Mouse (Mus musculus) CH12.LX (cell line): ENCODE measurements around the gene Ube2g1. TPM values are rescaled to one million over a fixed set of nuclear protein-coding genes. Genes with fewer than 3 reads are reported as not detected.

ENCODE experiments used
- DNase-seq: peaks from one replicate; pipeline ENCODE4 v3.0.0-alpha.2; 2013; ENCODE audit errors: extremely low read depth
- H3K27ac ChIP-seq: 2 replicates; pipeline ENCODE4 v1.5.1; 2012; ENCODE audit warnings: low read depth, mild to moderate bottlenecking, control low read depth, moderate library complexity; ENCODE audit not compliant: insufficient read depth
- H3K27me3 ChIP-seq: replicated peaks from 2 replicates; pipeline ENCODE3; 2012; ENCODE audit warnings: inconsistent platforms
- H3K36me3 ChIP-seq, 2 experiments: replicated peaks in 1 of 2; 2 replicates each; pipeline versions ENCODE3 to v1.6.1; 2012; ENCODE audit warnings: inconsistent platforms in 1 of 2, low read length in 1 of 2, mild to moderate bottlenecking in 1 of 2, mixed read lengths in 1 of 2, moderate library complexity in 1 of 2; ENCODE audit not compliant: control insufficient read depth in 1 of 2, insufficient read depth in 1 of 2
- H3K4me1 ChIP-seq, 2 experiments: 2 replicates each; pipeline ENCODE4 v1.6.1; 2012; ENCODE audit warnings: inconsistent platforms in 1 of 2, moderate library complexity in 1 of 2; ENCODE audit not compliant: insufficient read depth in 2 of 2, control insufficient read depth in 1 of 2
- H3K4me2 ChIP-seq: 2 replicates; pipeline ENCODE4 v1.6.1; 2012; ENCODE audit warnings: low read depth, mild to moderate bottlenecking, control low read depth; ENCODE audit not compliant: poor library complexity, insufficient read depth, severe bottlenecking
- H3K4me3 ChIP-seq, 3 experiments: fragments of 150-350 bp in 1 of 3; sonication (generic) in 1 of 3; replicated peaks in 1 of 3; 2 replicates each; pipeline versions ENCODE3 to v1.5.1; 2011 to 2012; ENCODE audit warnings: low read depth in 2 of 3, low read length in 2 of 3, mild to moderate bottlenecking in 2 of 3, moderate library complexity in 2 of 3, control low read depth in 1 of 3, improper control_type of control experiment in 1 of 3, inconsistent platforms in 1 of 3, mixed read lengths in 1 of 3; ENCODE audit not compliant: poor library complexity in 1 of 3
- H3K79me2 ChIP-seq: replicated peaks from 2 replicates; pipeline ENCODE4 v1.6.1; 2012; ENCODE audit warnings: mild to moderate bottlenecking, moderate library complexity; ENCODE audit not compliant: control insufficient read depth, poor library complexity, insufficient read depth, severe bottlenecking; ENCODE audit errors: extremely low read depth
- H3K9ac ChIP-seq: 2 replicates; pipeline ENCODE4 v1.6.1; 2012; ENCODE audit warnings: low read depth, mild to moderate bottlenecking, control low read depth, moderate library complexity; ENCODE audit not compliant: insufficient read depth
- H3K9me3 ChIP-seq: replicated peaks from 2 replicates; pipeline ENCODE3; 2012; ENCODE audit warnings: low read length, inconsistent platforms, mixed read lengths
- CHD1 ChIP-seq: IDR thresholded peaks from 2 replicates; pipeline ENCODE4 v1.6.1; 2012; ENCODE audit warnings: low read depth, low read length, improper control_type of control experiment, inconsistent platforms
- CHD2 ChIP-seq: IDR thresholded peaks from 2 replicates; pipeline ENCODE4 v1.6.1; 2011; ENCODE audit warnings: low read length, improper control_type of control experiment
- E2F4 ChIP-seq: IDR thresholded peaks from 2 replicates; pipeline ENCODE4 v1.6.1; 2011; ENCODE audit warnings: low read depth, low read length, improper control_type of control experiment; ENCODE audit not compliant: insufficient replicate concordance
- ETS1 ChIP-seq: conservative IDR thresholded peaks from 2 replicates; pipeline ENCODE4 v1.6.1; 2012; ENCODE audit warnings: low read depth, mild to moderate bottlenecking, inconsistent platforms, low read length, improper control_type of control experiment, moderate library complexity
- IRF4 ChIP-seq: IDR thresholded peaks from 2 replicates; pipeline ENCODE4 v1.6.1; 2014; ENCODE audit warnings: low read depth, mild to moderate bottlenecking, inconsistent platforms, low read length, improper control_type of control experiment
- KAT2A ChIP-seq: IDR thresholded peaks from 2 replicates; pipeline ENCODE4 v1.6.1; 2012; ENCODE audit warnings: low read length, improper control_type of control experiment, inconsistent platforms; ENCODE audit not compliant: insufficient replicate concordance
- MAFK ChIP-seq: IDR thresholded peaks from 2 replicates; pipeline ENCODE4 v1.6.1; 2011; ENCODE audit warnings: low read length, improper control_type of control experiment; ENCODE audit not compliant: insufficient replicate concordance
- MAZ ChIP-seq: IDR thresholded peaks from 2 replicates; pipeline ENCODE4 v1.6.1; 2012; ENCODE audit warnings: low read depth, mild to moderate bottlenecking, inconsistent platforms, low read length, improper control_type of control experiment, moderate library complexity
- NELFE ChIP-seq: IDR thresholded peaks from 2 replicates; pipeline ENCODE4 v1.6.1; 2011; ENCODE audit warnings: low read depth, low read length, improper control_type of control experiment
- NRF1 ChIP-seq: IDR thresholded peaks from 2 replicates; pipeline ENCODE4 v1.6.1; 2014; ENCODE audit warnings: low read depth, mild to moderate bottlenecking, inconsistent platforms, low read length, improper control_type of control experiment, moderate library complexity
- PAX5 ChIP-seq: IDR thresholded peaks from 2 replicates; pipeline ENCODE4 v1.6.1; 2012; ENCODE audit warnings: low read length, inconsistent platforms, mixed read lengths
- POLR2A ChIP-seq: IDR thresholded peaks from 2 replicates; pipeline ENCODE4 v1.6.1; 2011; ENCODE audit warnings: low read depth, mild to moderate bottlenecking, improper control_type of control experiment, low read length
- SIN3A ChIP-seq: IDR thresholded peaks from 2 replicates; pipeline ENCODE4 v1.6.1; 2012; ENCODE audit warnings: low read length, improper control_type of control experiment, inconsistent platforms
- TBP ChIP-seq: conservative IDR thresholded peaks from 2 replicates; pipeline ENCODE4 v1.6.1; 2011; ENCODE audit warnings: low read depth, low read length, improper control_type of control experiment
- TCF12 ChIP-seq: IDR thresholded peaks from 2 replicates; pipeline ENCODE4 v1.6.1; 2014; ENCODE audit warnings: low read depth, mild to moderate bottlenecking, inconsistent platforms, low read length, improper control_type of control experiment
- UBTF ChIP-seq: IDR thresholded peaks from 2 replicates; pipeline ENCODE4 v1.6.1; 2012; ENCODE audit warnings: low read depth, mild to moderate bottlenecking, inconsistent platforms, low read length, improper control_type of control experiment, moderate library complexity
- USF1 ChIP-seq: IDR thresholded peaks from 2 replicates; pipeline ENCODE4 v1.6.1; 2014; ENCODE audit warnings: low read depth, mild to moderate bottlenecking, inconsistent platforms, low read length, improper control_type of control experiment
- USF2 ChIP-seq: conservative IDR thresholded peaks from 2 replicates; pipeline ENCODE4 v1.6.1; 2011; ENCODE audit warnings: low read depth, low read length, improper control_type of control experiment
- ZKSCAN1 ChIP-seq: IDR thresholded peaks from 2 replicates; pipeline ENCODE4 v1.6.1; 2012; ENCODE audit warnings: low read depth, inconsistent platforms, low read length, improper control_type of control experiment, borderline replicate concordance
- ZNF384 ChIP-seq: IDR thresholded peaks from 2 replicates; pipeline ENCODE4 v1.6.1; 2012; ENCODE audit warnings: low read depth, low read length, improper control_type of control experiment, inconsistent platforms
- dilution Hi-C: fragments of 300-500 bp; cut with MboI; formaldehyde crosslinking; loops from 2 replicates; pipeline ENCODE4 v1.14.3; 2020; ENCODE audit warnings: low sequenced_read_pairs; ENCODE audit not compliant: extremely low pct_unique_long_range_greater_than_20kb, extremely low pct_ligation_motif_present
- in situ Hi-C: fragments of 300-500 bp; cut with MboI; formaldehyde crosslinking; loops from 3 replicates; pipeline ENCODE4 v1.14.3; 2019; ENCODE audit warnings: low sequenced_read_pairs, low pct_ligation_motif_present, low pct_unique_long_range_greater_than_20kb, mixed read lengths
- polyA plus RNA-seq: library from polyadenylated mRNA; unstranded; fragments of >175 nt; gene quantifications from 2 replicates; pipeline ENCODE4 v1.2.1, GENCODE M21; 2012; ENCODE audit warnings: low read depth; ENCODE audit not compliant: insufficient read length
- total RNA-seq, 2 experiments: library from RNA; depleted of rRNA; stranded (reverse); fragments of 300-350 nt in 1 of 2; fragments of >200 nt in 1 of 2; gene quantifications; 2 replicates each; pipeline ENCODE4 v1.2.3; 2012 to 2014

Ube2g1 gene
- total and polyA plus RNA-seq, 3 experiments: 34.5 to 74.4 (median 73.8) TPM

- no peak overlapping the region for H3K9ac ChIP-seq
- no peak for DNase-seq
- H3K4me2 ChIP-seq: no peak overlapping the region
- H3K4me3 ChIP-seq: no peak overlapping the region
- in situ Hi-C loops (no loop called here), dilution Hi-C loops (no loop called here)
- TF ChIP-seq NELFE (no peak), E2F4 (no peak), TBP (no peak), CHD2 (no peak), NRF1 (no peak), MAZ (no peak)
- H3K36me3 ChIP-seq: no peaks in the 10 kb centered on the region
- H3K27ac ChIP-seq: no peak overlapping the region
- H3K27me3 ChIP-seq: no peaks in the 10 kb centered on the region
- peaks cover 12 to 43% of the 10 kb centered on the region in 2 experiments for H3K4me1 ChIP-seq
- no peaks in the 10 kb centered on the region for H3K79me2 ChIP-seq
- no peaks in the 10 kb centered on the region for H3K9me3 ChIP-seq
Observed at GRCm38 (mm10) chr11:72566816-72567338, 40.2 kb upstream of the Ube2g1 start.

- H3K4me1 ChIP-seq: peaks cover 12 to 39% of the 10 kb centered on the region in 2 experiments
- H3K36me3 ChIP-seq: no peaks in the 10 kb centered on the region
- H3K27me3 ChIP-seq: no peaks in the 10 kb centered on the region
- no peak for DNase-seq
- TF ChIP-seq USF1 (no peak), MAZ (0 out of 2 replicates have a peak, but pooled peaks have one; percentile 12)
- H3K27ac ChIP-seq: no peak overlapping the region
- no peak overlapping the region for H3K4me2 ChIP-seq
- H3K9me3 ChIP-seq: no peaks in the 10 kb centered on the region
- H3K79me2 ChIP-seq: no peaks in the 10 kb centered on the region
- in situ Hi-C loops: no loop called here
- no peak overlapping the region for H3K4me3 ChIP-seq
- H3K9ac ChIP-seq: no peak overlapping the region
- dilution Hi-C loops: no loop called here
Observed at GRCm38 (mm10) chr11:72569051-72569450, 38.0 kb upstream of the Ube2g1 start.

GRCm38 (mm10) chr11:72569671-72570318, 37.3 kb upstream of the Ube2g1 start:
- no peak overlapping the region for H3K27ac ChIP-seq
- no peaks in the 10 kb centered on the region for H3K27me3 ChIP-seq
- TF ChIP-seq TBP (no peak), ETS1 (no peak), IRF4 (peak; percentile 57; the same call in 1 of the 2 replicates), KAT2A (no peak), CHD1 (no peak), POLR2A (no peak), PAX5 (no peak), SIN3A (no peak), UBTF (0 out of 2 replicates have a peak, but pooled peaks have one; percentile 21), ZNF384 (no peak), ZKSCAN1 (no peak), TCF12 (no peak), NELFE (no peak), MAFK (no peak), USF2 (no peak), E2F4 (no peak)
- no peaks in the 10 kb centered on the region for H3K36me3 ChIP-seq
- H3K79me2 ChIP-seq: no peaks in the 10 kb centered on the region
- dilution Hi-C loops (no loop called here), in situ Hi-C loops (loop anchor here (5.0 to 10.0 kb wide), 2 partner anchors 158 to 435 kb away; no protein-coding TSS in a partner anchor)
- peak overlapping the region in 1 of 3 experiments; percentile 54 for H3K4me3 ChIP-seq
- no peak for DNase-seq
- H3K4me2 ChIP-seq: peak overlapping the region; percentile 78
- H3K9me3 ChIP-seq: no peaks in the 10 kb centered on the region
- H3K9ac ChIP-seq: peak overlapping the region; percentile 42
- peaks cover 12 to 39% of the 10 kb centered on the region in 2 experiments for H3K4me1 ChIP-seq
